Mouse (Mus musculus) forebrain, embryonic 10.5 days (tissue): ENCODE data around the gene Nkain1. TPM values are rescaled to one million over a fixed set of nuclear protein-coding genes. Genes with fewer than 3 reads are reported as not detected.

Experiments
- DNase-seq: peaks from one replicate; pipeline ENCODE4 v3.0.0-alpha.2; 2017; ENCODE audit warnings: low spot score; ENCODE audit errors: extremely low spot score
- H3K27ac ChIP-seq: fragments of 300-500 bp; sonication (generic); 2 replicates; pipeline ENCODE4 v1.5.1; 2016; ENCODE audit warnings: mild to moderate bottlenecking
- H3K27me3 ChIP-seq: fragments of 300-500 bp; sonication (generic); 2 replicates; pipeline ENCODE4 v1.6.1; 2016; ENCODE audit warnings: mild to moderate bottlenecking; ENCODE audit not compliant: poor library complexity, severe bottlenecking
- H3K36me3 ChIP-seq: fragments of 300-500 bp; sonication (generic); replicated peaks from 2 replicates; pipeline ENCODE4 v1.6.1; 2016; ENCODE audit warnings: mild to moderate bottlenecking, moderate library complexity
- H3K4me1 ChIP-seq: fragments of 300-500 bp; sonication (generic); 2 replicates; pipeline ENCODE4 v1.6.1; 2016
- H3K4me3 ChIP-seq: fragments of 300-500 bp; sonication (generic); 2 replicates; pipeline ENCODE4 v1.5.1; 2016; ENCODE audit warnings: mild to moderate bottlenecking, moderate library complexity
- H3K9me3 ChIP-seq: fragments of 300-500 bp; sonication (generic); 2 replicates; pipeline ENCODE4 v1.6.1; 2016; ENCODE audit warnings: mild to moderate bottlenecking, moderate library complexity
- WGBS: fragments of 180-500 bp; shearing (Covaris S2); methylation state at CpG from one replicate; pipeline ENCODE4 v1.1.7; 2016; 5-methylcytosine and 5-hydroxymethylcytosine counted together
- polyA plus RNA-seq: library from polyadenylated mRNA; unstranded; fragments of >200 nt; fragmentation: Nextera tagmentation; extraction: Ambion mirVana; gene quantifications from 2 replicates; pipeline ENCODE4 v1.2.1, GENCODE M21; 2016

Nkain1 gene
- polyA plus RNA-seq: 4.1 and 4.5 TPM in 2 replicates

DNA sequence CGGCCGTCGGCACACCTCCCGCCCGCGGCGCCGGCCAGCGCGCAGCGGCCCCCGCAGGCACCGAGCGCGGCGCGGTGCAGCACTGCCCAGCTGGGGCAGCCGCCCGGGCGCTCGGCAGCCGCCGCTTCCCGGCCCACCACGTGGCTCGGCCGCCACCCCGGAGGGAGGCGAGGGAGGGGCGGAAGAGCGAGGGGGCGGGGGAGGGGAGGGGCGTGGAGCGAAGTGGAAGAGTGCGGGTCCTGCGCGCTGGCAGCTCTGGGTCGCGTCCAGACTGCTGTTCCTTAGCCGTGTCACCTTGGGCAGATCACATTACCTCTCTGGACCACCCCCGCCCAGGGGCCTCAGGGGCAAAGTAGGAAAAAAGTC, at the start of gene Nkain1:
TSS of gene Nkain1 (minus strand) at position 126 of the 366 bp plus-strand sequence.
- under 1% methylated on average over 24 of the region's 41 CpGs for WGBS
- peak; percentile 67 for DNase-seq
- Histone ChIP-seq H3K4me3 (peak within 1 kb of the TSS; percentile 96), H3K36me3 (0 out of 2 replicates have a peak, but pooled peaks cover 2% of the 10 kb centered on the region), H3K9me3 (no peaks in the 10 kb centered on the region), H3K4me1 (peaks cover 64% of the 10 kb centered on the region), H3K27ac (peak within 1 kb of the TSS; percentile 96), H3K27me3 (peaks cover 29% of the 10 kb centered on the region)

DNA sequence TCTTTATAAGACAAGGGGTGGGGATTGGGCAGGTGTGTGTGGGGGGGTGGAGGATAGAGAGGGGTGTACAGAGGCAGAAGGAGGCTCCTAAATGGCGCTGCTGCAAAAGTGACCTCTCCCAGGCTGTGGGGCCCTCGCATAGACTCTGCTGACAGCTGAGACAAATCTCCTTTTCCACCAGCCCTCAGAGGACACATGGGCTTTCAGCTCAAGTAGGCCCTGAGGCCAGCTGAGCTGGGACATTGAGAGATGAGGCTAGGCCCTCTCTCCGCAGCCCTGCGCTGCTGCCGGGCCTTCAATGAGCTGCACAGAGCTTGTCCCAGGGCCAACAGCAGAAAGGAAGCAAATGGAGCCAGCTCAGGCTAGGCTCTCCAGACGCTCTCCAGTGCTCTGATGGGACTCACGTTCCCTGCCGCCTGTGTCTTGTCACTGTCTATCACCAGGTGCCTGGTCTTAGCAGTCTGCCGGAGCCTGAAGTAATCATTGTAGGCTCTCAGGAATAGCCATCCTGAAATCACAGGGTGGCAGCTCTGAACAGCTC, 4.8 kb upstream of the Nkain1 start:
- no peak overlapping the region for H3K27ac ChIP-seq
- WGBS: 88% methylated on average over 9 of the region's 9 CpGs

DNA sequence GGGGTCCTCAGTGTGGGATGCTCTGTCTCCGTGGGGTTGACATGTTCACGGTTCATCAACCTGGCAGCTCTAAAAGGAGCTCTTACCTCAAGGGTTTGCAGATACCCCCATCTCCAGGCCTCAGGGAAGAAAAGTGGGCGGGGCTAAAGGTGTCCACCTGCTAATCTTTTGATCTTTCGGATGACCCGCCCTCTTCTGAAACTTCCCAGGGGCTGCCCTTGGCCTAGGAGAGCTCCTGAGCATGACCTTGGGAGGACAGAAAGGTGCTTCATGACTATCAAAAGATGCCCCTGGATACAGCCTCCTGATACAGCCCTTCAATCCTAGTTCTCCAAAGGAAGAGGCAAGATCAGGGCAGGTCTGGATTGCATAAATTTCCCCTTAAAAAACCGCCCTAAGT, 3.1 kb upstream of the Nkain1 start:
- Histone ChIP-seq H3K4me3 (no peak overlapping the region), H3K36me3 (no peaks in the 10 kb centered on the region), H3K9me3 (no peaks in the 10 kb centered on the region), H3K27me3 (peaks cover 29% of the 10 kb centered on the region), H3K4me1 (peaks cover 37% of the 10 kb centered on the region), H3K27ac (no peak overlapping the region)
- whole genome bisulfite sequencing: 67% methylated on average over 6 of the region's 6 CpGs
- no peak for DNase-seq

More for the DNA sequence above, 4.8 kb upstream of the Nkain1 start:
- Histone ChIP-seq H3K4me3 (no peak overlapping the region), H3K27me3 (peaks cover 23% of the 10 kb centered on the region), H3K36me3 (no peaks in the 10 kb centered on the region), H3K9me3 (no peaks in the 10 kb centered on the region), H3K4me1 (peaks cover 20% of the 10 kb centered on the region)
- DNase-seq: no peak

- H3K4me1 ChIP-seq: peaks cover 44% of the 10 kb centered on the region
- WGBS: 67% methylated on average over 13 of the region's 13 CpGs
- H3K27ac ChIP-seq: no peak overlapping the region
- no peak for DNase-seq
- H3K36me3 ChIP-seq: no peaks in the 10 kb centered on the region
- H3K27me3 ChIP-seq: peaks cover 29% of the 10 kb centered on the region
- no peak overlapping the region for H3K4me3 ChIP-seq
- H3K9me3 ChIP-seq: no peaks in the 10 kb centered on the region
Observed at GRCm38 (mm10) chr4:130576247-130576931, 2.4 kb upstream of the Nkain1 start.

- no peaks in the 10 kb centered on the region for H3K36me3 ChIP-seq
- no peak for DNase-seq
- no peak overlapping the region for H3K4me3 ChIP-seq
- H3K4me1 ChIP-seq: peaks cover 52% of the 10 kb centered on the region
- H3K9me3 ChIP-seq: no peaks in the 10 kb centered on the region
- no peak overlapping the region for H3K27ac ChIP-seq
- H3K27me3 ChIP-seq: peaks cover 29% of the 10 kb centered on the region
- 91% methylated on average over 3 of the region's 3 CpGs for WGBS
Observed at GRCm38 (mm10) chr4:130575533-130575932, 1.6 kb upstream of the Nkain1 start.

DNA sequence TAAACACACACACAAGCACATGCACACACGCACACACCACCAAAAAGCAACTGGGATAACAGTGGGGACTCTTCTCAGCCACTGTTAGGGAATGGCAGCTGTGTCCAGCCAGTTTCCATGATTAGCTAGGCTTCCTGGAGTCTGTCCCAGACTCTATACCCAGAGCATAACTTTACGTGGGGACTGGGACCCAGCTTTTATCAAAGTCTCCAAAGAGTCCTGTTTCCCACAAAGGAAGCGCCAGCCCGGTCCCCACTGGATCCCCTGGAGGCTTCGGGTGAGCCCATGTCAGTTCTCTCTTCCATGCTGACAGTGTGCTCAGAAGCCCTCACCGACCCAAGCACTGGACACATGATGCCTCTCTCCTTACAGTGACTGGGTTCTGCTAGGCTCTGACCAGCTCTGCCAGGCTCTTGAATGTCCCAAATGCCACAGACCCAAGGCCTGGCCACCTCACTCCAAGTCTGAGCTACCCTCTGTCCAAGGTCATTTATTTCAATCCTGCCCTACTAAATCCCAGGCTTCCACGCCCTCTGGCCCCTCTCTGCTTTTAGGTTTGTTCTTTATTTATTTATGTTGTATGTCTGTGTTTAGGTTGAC, 988 bp upstream of the Nkain1 start:
- Histone ChIP-seq H3K27ac (no peak overlapping the region), H3K36me3 (no peaks in the 10 kb centered on the region), H3K27me3 (peaks cover 29% of the 10 kb centered on the region), H3K9me3 (no peaks in the 10 kb centered on the region), H3K4me3 (no peak overlapping the region), H3K4me1 (peaks cover 58% of the 10 kb centered on the region)
- 81% methylated on average over 7 of the region's 7 CpGs for WGBS
- no peak for DNase-seq

GRCm38 (mm10) chr4:130573351-130574047, 474 bp downstream of the Nkain1 start:
- Histone ChIP-seq H3K36me3 (0 out of 2 replicates have a peak, but pooled peaks cover 2% of the 10 kb centered on the region), H3K9me3 (no peaks in the 10 kb centered on the region), H3K4me1 (peaks cover 63% of the 10 kb centered on the region), H3K4me3 (peak overlapping the region; percentile 96), H3K27me3 (peaks cover 29% of the 10 kb centered on the region), H3K27ac (peak overlapping the region; percentile 96)
- no peak for DNase-seq
- under 1% methylated on average over 74 of the region's 76 CpGs for WGBS

GRCm38 (mm10) chr4:130573012-130573350, 992 bp downstream of the Nkain1 start:
- Histone ChIP-seq H3K27me3 (peaks cover 29% of the 10 kb centered on the region), H3K36me3 (0 out of 2 replicates have a peak, but pooled peaks cover 5% of the 10 kb centered on the region), H3K9me3 (no peaks in the 10 kb centered on the region), H3K27ac (peak overlapping the region; percentile 96), H3K4me1 (peaks cover 68% of the 10 kb centered on the region), H3K4me3 (peak overlapping the region; percentile 96)
- no peak for DNase-seq
- 1% methylated on average over 6 of the region's 6 CpGs for WGBS

DNA sequence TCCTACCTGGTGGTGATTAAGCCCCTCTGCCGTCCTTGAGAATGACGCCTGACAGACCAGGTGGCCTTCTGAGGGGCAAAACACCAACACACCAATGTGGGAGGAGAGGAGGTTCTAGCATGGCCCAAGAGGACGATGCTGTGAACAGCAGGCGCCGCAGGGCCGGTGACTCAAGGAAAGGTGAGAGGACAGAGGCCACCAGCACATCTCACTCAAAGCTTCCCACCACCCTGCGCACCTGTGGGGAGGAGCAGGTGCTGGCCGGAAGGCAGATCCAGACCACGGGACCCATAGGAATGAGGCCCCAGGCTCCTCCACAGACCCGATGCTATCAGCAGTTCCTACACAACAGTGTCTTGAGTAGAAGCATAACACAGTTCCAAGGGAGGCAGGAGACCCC, 1.4 kb downstream of the Nkain1 start:
- WGBS: 38% methylated on average over 10 of the region's 10 CpGs
- Histone ChIP-seq H3K27ac (peak overlapping the region; percentile 96), H3K4me1 (peaks cover 70% of the 10 kb centered on the region)

DNA sequence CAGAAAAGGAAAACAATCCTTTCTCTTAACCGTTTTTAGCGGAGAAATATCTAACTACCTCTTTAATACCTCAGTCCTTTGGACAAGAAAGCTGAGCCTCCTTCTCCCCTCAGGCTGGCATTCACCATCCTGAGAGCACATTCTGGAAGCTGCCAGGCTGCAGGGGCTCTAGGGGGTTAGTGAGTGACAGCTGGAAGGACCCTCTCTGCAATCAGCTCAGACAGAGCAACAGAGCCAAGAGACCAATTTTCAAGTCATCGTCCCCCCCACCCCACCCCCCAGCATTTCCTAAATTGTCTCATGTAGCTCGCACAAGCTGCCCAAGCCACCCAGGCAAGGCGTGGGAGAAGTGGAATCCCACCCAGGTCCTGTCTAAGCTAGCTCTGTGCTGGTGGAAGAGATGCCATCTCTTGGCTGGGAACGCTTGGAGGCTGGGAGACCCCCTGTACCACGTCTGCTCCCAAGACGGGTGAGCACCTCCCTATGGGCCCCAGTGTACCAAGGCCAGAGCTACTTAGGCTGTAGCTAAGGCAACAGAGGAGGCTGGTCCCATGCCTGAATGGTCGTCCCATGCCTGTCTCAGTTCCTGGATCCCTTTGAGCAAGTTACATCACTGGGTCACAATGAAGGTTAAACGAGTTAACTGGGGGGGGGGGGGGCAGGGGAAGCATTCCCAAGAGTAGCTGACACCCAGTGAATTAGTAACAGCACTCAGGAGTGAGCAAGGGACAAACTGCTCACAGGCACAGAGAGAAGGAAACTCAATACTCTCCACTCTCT, 2.8 kb downstream of the Nkain1 start:
- peaks cover 61% of the 10 kb centered on the region for H3K4me1 ChIP-seq
- H3K4me3 ChIP-seq: peak overlapping the region; percentile 25
- WGBS: 55% methylated on average over 10 of the region's 10 CpGs
- H3K36me3 ChIP-seq: peaks cover 21% of the 10 kb centered on the region
- no peak for DNase-seq
- H3K27me3 ChIP-seq: peaks cover 21% of the 10 kb centered on the region
- H3K9me3 ChIP-seq: 0 out of 2 replicates have a peak, but pooled peaks cover 4% of the 10 kb centered on the region
- peak overlapping the region; percentile 66 for H3K27ac ChIP-seq

More for the DNA sequence above, 1.4 kb downstream of the Nkain1 start:
- H3K4me3 ChIP-seq: peak overlapping the region; percentile 96
- H3K27me3 ChIP-seq: peaks cover 29% of the 10 kb centered on the region
- H3K36me3 ChIP-seq: peaks cover 8% of the 10 kb centered on the region; the same call in 1 of the 2 replicates
- DNase-seq: no peak
- no peaks in the 10 kb centered on the region for H3K9me3 ChIP-seq

DNA sequence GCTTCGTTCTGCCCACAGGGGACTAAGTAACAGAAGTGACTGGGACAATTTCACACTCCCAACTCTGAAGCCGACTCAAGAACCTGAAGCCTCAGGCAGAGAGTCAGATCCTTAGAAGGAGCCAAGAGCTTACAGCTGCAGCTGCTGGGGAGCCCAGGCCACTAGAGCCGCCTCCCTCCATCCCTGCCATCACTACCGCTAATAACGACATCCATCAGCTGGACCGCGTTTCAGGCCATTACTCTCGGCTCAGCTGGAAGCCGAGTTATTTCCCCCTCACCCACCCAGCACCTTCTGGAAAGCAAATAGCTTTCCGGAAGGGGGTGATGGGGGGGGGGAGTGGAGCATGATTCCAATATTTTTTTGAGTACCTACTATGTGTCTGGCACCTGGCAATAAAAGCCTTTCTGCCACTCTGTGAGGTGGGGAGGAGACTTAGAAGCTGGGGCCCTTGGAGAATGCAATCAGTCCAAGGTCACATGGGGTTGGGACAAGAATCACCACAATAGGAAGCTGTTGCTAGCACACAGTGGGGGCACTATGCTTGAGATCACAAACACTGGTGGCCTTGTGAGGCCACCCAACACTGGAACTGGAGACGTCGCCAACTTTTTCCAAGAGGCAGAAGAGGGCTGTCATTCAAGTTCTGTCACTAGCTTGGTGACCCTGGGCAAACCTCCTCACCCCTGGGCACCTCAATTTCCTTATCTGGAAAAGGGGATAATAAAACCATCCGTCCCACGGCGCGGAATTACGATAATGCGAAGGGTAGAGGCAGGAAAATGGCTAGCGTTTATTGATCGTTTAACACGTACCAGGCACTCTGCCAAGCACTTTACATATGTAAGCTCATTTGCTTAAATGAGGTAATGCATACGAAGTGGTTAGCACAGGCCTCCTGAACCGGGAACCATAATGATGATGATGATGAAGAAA, 5.7 kb downstream of the Nkain1 start:
- Histone ChIP-seq H3K36me3 (peaks cover 26% of the 10 kb centered on the region), H3K27me3 (peaks cover 6% of the 10 kb centered on the region; the same call in 1 of the 2 replicates), H3K4me3 (no peak overlapping the region), H3K4me1 (peaks cover 73% of the 10 kb centered on the region), H3K9me3 (0 out of 2 replicates have a peak, but pooled peaks cover 4% of the 10 kb centered on the region), H3K27ac (no peak overlapping the region)
- no peak for DNase-seq
- 91% methylated on average over 23 of the region's 23 CpGs for WGBS
